Mouse (Mus musculus): ENCODE results near the gene Dgcr2. TPM values are rescaled to one million over a fixed set of nuclear protein-coding genes. Genes with fewer than 3 reads are reported as not detected.
A peak's percentile ranks its signal among the peaks of the same experiment; 100 is the strongest.

Gene Dgcr2
- polyA plus RNA-seq, 2 experiments = 14.2 to 15.5 TPM

DNA sequence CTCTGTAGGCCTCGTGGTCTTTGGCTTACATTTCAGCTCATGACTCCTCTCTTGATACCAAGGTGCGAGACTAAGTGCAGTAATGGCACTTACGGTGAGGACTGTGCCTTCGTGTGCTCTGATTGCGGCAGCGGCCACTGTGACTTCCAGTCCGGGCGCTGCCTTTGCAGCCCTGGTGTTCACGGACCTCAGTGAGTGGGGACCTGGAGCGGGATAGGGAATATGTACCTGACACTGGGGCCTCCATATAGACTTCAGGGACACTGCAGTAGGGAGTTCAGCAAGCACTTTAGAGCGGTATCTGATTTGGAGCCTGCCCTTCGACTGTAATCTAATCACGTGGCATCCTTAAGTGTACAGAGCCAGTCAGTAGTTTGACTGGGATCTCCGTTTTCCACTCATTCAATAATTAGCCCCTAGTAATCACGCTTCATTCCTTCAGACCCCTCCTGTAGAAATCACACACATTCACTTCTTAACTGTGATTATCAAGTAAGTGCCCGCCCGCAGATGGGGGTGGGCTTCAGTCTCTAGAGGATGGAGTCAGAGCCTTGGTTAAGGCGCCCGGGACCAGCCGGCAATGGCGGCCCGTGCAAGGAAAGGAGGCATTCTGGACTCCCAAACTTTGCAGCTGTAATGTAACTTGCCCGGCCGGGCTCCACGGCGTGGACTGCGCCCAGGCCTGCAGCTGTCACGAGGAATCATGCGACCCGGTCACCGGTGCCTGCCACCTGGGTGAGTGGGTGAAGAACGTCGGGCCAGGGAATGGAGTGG lies 94.5 kb downstream of the Dgcr2 start:
- Histone ChIP-seq H3K9me3 (ENCODE audit: control insufficient read depth, low read length) (no peaks in the 10 kb centered on the region), H3K9ac (replicated peaks) (no peak overlapping the region), H3K4me3 (ENCODE audit: insufficient read depth in 1 of 2, low read depth in 2 of 2, low read length in 2 of 2) (peak overlapping the region in 1 of 2 experiments; percentile 25; a peak in 2 of 4 replicates), H3K36me3 (replicated peaks; ENCODE audit: control insufficient read depth, insufficient read depth, low read depth) (no peaks in the 10 kb centered on the region), H3K4me1 (replicated peaks; ENCODE audit: control insufficient read depth in 2 of 2, insufficient read depth in 2 of 2, low read length in 1 of 2) (no peaks in the 10 kb centered on the region), H3K4me2 (ENCODE audit: low read depth) (peak overlapping the region; percentile 60), H3K27me3 (ENCODE audit: control insufficient read depth, insufficient read depth, low read length) (peaks cover 96% of the 10 kb centered on the region), H3K27ac (no peak overlapping the region)
- ATAC-seq (ENCODE audit: insufficient read depth) (no peak), DNase-seq (ENCODE audit: low read depth in 3 of 3, low spot score in 3 of 3) (no peak)
- TF ChIP-seq EP300 (IDR thresholded peaks at IDR 0.05; ENCODE audit: low read depth) (no peak), CTCF (IDR thresholded peaks at IDR 0.05; ENCODE audit: low read depth) (no peak)
- 11% methylated on average over 33 of the region's 33 CpGs for WGBS (ENCODE audit: insufficient replicate concordance)

DNA sequence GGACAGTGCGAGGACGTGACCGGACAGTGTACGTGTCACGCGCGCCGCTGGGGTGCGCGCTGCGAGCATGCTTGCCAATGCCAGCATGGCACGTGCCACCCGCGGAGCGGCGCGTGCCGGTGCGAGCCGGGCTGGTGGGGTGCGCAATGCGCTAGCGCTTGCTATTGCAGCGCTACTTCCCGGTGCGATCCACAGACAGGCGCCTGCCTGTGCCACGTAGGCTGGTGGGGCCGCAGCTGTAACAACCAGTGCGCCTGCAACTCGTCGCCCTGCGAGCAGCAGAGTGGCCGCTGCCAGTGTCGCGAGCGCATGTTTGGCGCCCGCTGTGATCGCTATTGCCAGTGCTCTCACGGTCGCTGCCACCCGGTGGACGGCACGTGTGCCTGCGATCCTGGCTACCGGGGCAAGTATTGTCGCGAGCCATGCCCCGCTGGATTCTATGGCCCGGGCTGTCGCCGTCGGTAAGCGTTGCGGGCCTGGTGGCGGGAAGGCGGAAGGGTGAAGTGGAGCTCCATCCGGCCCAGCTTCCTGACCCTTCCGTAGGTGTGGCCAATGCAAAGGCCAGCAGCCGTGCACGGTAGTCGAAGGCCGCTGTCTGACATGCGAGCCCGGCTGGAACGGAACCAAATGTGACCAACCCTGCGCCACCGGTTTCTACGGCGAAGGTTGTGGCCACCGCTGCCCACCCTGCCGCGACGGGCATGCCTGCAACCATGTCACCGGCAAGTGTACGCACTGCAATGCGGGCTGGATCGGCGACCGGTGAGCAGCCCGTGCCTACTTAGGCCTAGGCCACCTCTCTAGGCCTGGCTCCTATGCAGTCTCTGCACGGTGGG lies 95.3 kb downstream of the Dgcr2 start:
- no peaks in the 10 kb centered on the region for H3K36me3 ChIP-seq (replicated peaks; ENCODE audit: control insufficient read depth, insufficient read depth, low read depth)
- TF ChIP-seq CTCF (IDR thresholded peaks at IDR 0.05; ENCODE audit: low read depth) (0 out of 2 replicates have a peak, but pooled peaks have one; percentile 11), EP300 (IDR thresholded peaks at IDR 0.05; ENCODE audit: low read depth) (no peak)
- DNase-seq (ENCODE audit: low read depth in 3 of 3, low spot score in 3 of 3) (no peak), ATAC-seq (ENCODE audit: insufficient read depth) (no peak)
- H3K9ac ChIP-seq (replicated peaks) = no peak overlapping the region
- peak overlapping the region in 1 of 2 experiments; percentile 35; a peak in 2 of 4 replicates for H3K4me3 ChIP-seq (ENCODE audit: insufficient read depth in 1 of 2, low read depth in 2 of 2, low read length in 2 of 2)
- peaks cover 98% of the 10 kb centered on the region for H3K27me3 ChIP-seq (ENCODE audit: control insufficient read depth, insufficient read depth, low read length)
- peak overlapping the region; percentile 49 for H3K4me2 ChIP-seq (ENCODE audit: low read depth)
- no peaks in the 10 kb centered on the region for H3K9me3 ChIP-seq (ENCODE audit: control insufficient read depth, low read length)
- whole genome bisulfite sequencing (ENCODE audit: insufficient replicate concordance) = 2% methylated on average over 83 of the region's 83 CpGs
- no peaks in the 10 kb centered on the region for H3K4me1 ChIP-seq (replicated peaks; ENCODE audit: control insufficient read depth in 2 of 2, insufficient read depth in 2 of 2, low read length in 1 of 2)
- no peak overlapping the region for H3K27ac ChIP-seq

GRCm38 (mm10) chr16:17802456-17802838 lies 95.9 kb downstream of the Dgcr2 start:
- 9% methylated on average over 18 of the region's 18 CpGs for WGBS (ENCODE audit: insufficient replicate concordance)
- Histone ChIP-seq H3K27me3 (ENCODE audit: control insufficient read depth, insufficient read depth, low read length) (peaks cover 98% of the 10 kb centered on the region), H3K4me2 (ENCODE audit: low read depth) (no peak overlapping the region), H3K4me1 (replicated peaks; ENCODE audit: control insufficient read depth in 2 of 2, insufficient read depth in 2 of 2, low read length in 1 of 2) (no peaks in the 10 kb centered on the region), H3K36me3 (replicated peaks; ENCODE audit: control insufficient read depth, insufficient read depth, low read depth) (no peaks in the 10 kb centered on the region), H3K9me3 (ENCODE audit: control insufficient read depth, low read length) (no peaks in the 10 kb centered on the region), H3K4me3 (ENCODE audit: insufficient read depth in 1 of 2, low read depth in 2 of 2, low read length in 2 of 2) (peak overlapping the region in 1 of 2 experiments; percentile 35; a peak in 2 of 4 replicates), H3K27ac (no peak overlapping the region), H3K9ac (replicated peaks) (no peak overlapping the region)
- ATAC-seq (ENCODE audit: insufficient read depth) (no peak), DNase-seq (ENCODE audit: low read depth in 3 of 3, low spot score in 3 of 3) (no peak)
- TF ChIP-seq CTCF (IDR thresholded peaks at IDR 0.05; ENCODE audit: low read depth) (no peak), EP300 (IDR thresholded peaks at IDR 0.05; ENCODE audit: low read depth) (no peak)

DNA sequence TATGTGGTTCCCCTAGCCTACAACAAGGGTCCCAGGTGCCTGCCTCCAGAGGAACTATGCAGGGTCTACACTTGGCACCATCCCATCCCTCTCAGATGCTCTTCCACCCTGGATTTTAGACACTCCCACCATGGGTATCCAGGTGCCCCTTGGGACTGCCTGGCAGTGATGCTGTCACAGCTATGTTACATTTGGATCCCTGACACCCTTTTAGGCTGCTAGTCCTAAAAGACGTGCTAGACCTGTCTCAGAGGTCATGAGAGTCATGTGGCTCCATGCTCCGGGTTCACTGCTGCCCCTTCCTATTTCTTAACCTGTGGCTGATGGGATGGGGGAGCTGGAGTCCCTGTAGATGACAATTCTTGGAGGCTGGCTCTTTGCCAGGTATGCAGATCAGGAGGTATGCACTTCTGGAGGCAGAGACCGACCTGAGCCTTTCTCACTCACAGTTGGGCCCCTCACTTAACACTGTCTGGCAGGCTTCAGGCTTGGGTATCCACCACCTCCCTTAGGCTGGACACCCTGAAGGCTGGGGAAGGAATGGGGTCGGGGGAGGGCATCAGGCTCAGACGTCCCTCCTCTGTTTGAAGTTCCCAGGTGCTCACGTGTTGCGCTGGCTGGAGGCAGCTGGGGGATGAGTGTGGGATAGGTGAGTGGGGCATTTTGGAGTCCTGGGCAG lies 96.4 kb downstream of the Dgcr2 start:
- DNase-seq (ENCODE audit: low read depth in 3 of 3, low spot score in 3 of 3) = no peak
- 8% methylated on average over 7 of the region's 7 CpGs for WGBS (ENCODE audit: insufficient replicate concordance)
- Histone ChIP-seq H3K4me1 (replicated peaks; ENCODE audit: control insufficient read depth in 2 of 2, insufficient read depth in 2 of 2, low read length in 1 of 2) (no peaks in the 10 kb centered on the region), H3K27me3 (ENCODE audit: control insufficient read depth, insufficient read depth, low read length) (peaks cover 98% of the 10 kb centered on the region), H3K4me2 (ENCODE audit: low read depth) (no peak overlapping the region), H3K9ac (replicated peaks) (no peak overlapping the region), H3K9me3 (ENCODE audit: control insufficient read depth, low read length) (no peaks in the 10 kb centered on the region), H3K36me3 (replicated peaks; ENCODE audit: control insufficient read depth, insufficient read depth, low read depth) (no peaks in the 10 kb centered on the region), H3K27ac (no peak overlapping the region), H3K4me3 (ENCODE audit: insufficient read depth in 1 of 2, low read depth in 2 of 2, low read length in 2 of 2) (no peak overlapping the region)
- ATAC-seq (ENCODE audit: insufficient read depth) = no peak
- TF ChIP-seq CTCF (IDR thresholded peaks at IDR 0.05; ENCODE audit: low read depth) (no peak), EP300 (IDR thresholded peaks at IDR 0.05; ENCODE audit: low read depth) (no peak)
